Mouse (Mus musculus): ENCODE measurements around the gene Stk11.
"Not testable (repeated sequence)": the region's sequence is repeated elsewhere in the genome, so short reads cannot be mapped to it uniquely, and the experiment has no call there.

The Stk11 gene

GRCm38 (mm10) chr10:80158307-80158986 lies 42.8 kb downstream of the Stk11 start:
- peak; percentile 77 to 78 for DNase-seq

DNA sequence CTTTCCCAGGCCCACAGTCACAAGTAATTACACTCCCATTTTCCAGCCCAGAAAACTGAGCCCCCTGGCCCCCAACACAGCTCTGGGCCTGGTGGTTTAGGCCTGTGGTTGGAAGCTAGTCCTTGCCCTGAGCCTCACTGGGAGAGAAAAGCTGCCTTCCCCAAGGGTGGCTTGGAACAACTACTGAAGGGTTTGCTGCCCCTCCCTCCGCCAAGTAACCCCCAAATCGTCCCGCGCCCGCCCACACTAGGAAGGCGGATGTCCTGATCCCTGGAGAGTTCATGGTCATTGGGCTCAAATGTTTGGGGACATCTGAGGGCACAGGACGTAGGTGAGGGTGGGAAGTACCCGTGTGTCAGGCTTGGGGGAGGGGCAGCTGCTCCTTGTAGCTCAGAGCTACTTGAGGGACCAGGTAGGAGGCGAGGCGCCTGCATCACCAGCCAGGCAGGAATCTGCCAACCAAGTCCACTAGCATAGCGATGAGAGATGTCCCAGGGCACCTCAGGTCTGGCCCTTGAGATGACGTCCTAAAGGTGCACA lies 43.5 kb downstream of the Stk11 start:
- DNase-seq, result peak; percentile 81 to 84

DNA sequence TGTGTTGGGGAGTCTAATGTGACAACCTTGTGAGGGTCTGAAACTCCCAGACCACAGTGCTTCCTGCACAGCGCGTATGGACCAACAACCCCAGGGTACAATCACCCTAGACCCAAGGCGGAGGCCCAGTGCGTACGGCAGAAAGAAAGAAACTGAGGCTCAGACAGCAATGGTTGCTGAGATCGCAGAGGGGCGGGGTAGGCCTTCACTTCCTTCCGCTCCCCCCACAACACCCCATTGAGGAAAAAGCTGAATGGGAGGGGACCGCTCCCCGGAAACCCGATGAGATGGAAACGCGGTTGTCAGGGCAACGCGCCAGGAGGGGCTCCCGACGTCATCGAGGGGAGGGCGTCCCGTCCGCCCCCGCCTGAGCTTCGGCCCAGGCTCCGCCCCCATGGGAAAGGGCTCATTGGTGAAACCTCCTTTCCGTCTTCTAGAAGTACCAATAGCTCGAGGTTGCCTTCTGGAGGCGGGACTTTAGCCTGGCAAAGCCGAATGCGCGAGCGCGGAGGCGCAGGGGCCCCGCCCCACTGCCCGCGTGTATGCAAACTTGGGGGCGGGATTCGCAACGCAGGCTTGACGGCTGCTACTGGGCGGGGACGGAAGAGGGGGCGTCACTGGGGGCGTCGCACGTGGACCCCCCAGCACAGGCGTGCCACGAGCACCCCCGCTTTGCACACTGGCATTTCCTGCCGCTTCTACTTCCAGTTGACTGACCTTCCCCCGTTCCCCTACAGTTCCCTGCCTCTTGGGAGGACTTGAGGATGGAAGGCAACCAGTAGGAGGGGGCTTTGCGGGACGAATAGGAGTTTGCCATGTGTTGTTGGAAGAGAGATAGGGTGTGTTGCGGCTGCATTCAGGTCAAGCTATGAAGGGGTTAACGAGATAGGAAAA lies 44.2 kb downstream of the Stk11 start:
- DNase-seq, result peak; percentile 99

GRCm38 (mm10) chr10:80160455-80161371 lies 45.1 kb downstream of the Stk11 start:
- peak; percentile 64 to 67 for DNase-seq

DNA sequence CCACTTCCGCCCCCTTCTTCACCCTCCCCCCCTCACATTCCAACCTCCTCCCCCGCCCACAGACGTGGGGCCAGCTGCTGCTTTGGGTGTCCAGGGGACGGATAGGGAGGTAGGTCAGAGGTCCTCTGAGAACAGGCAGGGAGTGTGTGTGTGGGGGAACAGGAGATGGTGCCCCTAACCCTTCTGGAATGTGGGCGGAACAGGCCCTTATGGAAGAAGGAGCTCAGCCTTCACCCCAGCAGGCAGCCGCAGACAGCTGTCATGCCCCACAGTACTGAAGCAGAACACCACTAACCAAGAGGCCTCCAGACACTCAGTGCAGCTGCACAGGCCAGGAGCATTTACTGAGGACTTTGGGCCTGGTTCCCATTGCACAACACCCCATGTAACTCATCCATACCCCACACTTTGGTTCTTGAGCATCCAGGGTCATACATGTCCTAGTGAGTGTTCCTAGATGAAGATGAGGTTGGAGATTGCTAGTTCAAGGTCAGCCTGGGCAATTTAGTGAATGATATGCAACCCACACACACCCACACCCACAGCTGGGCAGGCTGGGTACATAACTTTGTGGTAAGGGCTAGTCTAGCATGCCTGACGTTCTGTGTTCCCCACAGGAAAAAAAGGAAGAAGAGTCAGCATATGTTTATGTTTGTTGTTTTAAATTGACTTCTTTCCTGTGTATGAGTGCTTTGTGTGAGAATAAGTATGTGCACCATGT lies 46.1 kb downstream of the Stk11 start:
- DNase-seq, result no peak

- no peak for DNase-seq
Observed at GRCm38 (mm10) chr10:80162243-80162608, 46.6 kb downstream of the Stk11 start.

GRCm38 (mm10) chr10:80162716-80163299 lies 47.2 kb downstream of the Stk11 start:
- peak in 1 of 2 experiments; percentile 50 for DNase-seq

GRCm38 (mm10) chr10:80163721-80164120 lies 48.1 kb downstream of the Stk11 start:
- no peak for DNase-seq

- no peak for DNase-seq
Observed at GRCm38 (mm10) chr10:80164161-80164997, 48.8 kb downstream of the Stk11 start.

- DNase-seq, result peak; percentile 94 to 95
Observed at GRCm38 (mm10) chr10:80164998-80165344, 49.4 kb downstream of the Stk11 start.

GRCm38 (mm10) chr10:80165392-80166128 lies 50.0 kb downstream of the Stk11 start, which contains the start of gene Cirbp:
TSS of gene Cirbp (plus strand) at chr10:80165985.
- no peak for DNase-seq

DNA sequence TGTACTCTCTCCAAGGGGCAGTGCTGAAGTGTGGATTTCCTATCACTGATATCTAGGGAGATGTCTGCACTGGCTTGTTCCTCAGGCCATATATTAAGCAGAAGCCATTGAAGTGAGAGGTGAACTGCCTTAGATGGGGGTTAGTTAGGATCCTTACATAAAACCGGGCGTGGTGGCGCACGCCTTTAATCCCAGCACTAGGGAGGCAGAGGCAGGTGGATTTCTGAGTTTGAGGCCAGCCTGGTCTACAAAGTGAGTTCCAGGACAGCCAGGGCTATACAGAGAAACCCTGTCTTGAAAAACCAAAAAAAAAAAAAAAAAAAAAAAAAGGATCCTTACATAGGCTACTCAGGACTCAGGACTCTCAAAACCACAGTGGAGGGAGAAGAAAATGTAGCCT lies 50.5 kb downstream of the Stk11 start:
- DNase-seq, result not testable (repeated sequence)

- peak; percentile 99 to 100 for DNase-seq
Observed at GRCm38 (mm10) chr10:80167460-80168037, 51.9 kb downstream of the Stk11 start.

GRCm38 (mm10) chr10:80168038-80168661 lies 52.5 kb downstream of the Stk11 start:
- DNase-seq, result peak; percentile 93 to 95

DNA sequence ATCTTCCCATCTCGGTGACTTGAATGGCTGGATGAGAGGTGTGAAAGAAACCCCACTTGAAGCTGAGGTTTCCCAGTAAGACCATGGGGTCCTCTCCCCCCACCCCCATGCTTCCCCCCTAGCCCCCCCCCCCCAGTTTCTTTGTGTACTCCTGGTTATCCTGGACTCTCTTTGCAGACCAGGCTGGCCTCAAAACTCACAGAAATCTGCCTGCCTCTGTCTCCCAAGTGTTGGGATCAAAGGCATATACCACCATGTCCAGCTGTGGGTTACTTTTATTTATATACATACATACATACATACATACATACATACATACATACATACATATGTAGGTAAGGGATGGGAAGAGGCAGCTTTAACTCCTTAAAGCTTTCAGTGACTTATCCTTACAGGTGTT lies 53.5 kb downstream of the Stk11 start:
- no peak for DNase-seq

DNA sequence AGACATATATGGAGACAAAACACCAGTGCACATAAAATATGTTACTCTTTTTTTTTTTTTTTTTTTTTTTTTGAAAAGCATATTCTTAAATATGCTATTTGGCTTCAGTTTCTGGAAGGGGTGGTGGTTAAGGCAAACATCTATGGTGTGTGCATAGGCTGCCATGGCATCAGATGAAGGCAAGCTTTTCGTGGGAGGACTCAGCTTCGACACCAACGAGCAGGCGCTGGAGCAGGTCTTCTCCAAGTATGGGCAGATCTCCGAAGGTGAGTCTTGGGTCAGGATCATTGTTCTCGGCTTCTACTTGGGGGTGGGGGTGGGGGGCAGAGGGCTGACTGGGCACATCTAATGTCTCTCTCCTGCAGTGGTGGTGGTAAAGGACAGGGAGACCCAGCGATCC lies 54.0 kb downstream of the Stk11 start:
- no peak for DNase-seq

DNA sequence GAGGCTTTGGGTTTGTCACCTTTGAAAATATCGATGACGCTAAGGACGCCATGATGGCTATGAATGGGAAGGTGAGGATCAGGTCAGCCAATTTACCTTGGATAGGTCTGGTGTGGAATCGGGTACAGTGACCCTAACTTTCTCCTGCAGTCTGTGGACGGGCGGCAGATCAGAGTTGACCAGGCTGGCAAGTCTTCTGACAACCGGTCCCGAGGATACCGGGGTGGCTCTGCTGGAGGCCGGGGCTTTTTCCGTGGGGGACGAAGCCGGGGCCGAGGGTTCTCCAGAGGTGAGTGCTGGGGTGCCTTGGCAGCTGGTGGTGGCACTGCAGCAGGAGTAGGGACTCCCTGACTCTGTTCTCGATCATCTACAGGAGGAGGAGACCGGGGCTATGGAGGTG lies 54.4 kb downstream of the Stk11 start:
- no peak for DNase-seq

DNA sequence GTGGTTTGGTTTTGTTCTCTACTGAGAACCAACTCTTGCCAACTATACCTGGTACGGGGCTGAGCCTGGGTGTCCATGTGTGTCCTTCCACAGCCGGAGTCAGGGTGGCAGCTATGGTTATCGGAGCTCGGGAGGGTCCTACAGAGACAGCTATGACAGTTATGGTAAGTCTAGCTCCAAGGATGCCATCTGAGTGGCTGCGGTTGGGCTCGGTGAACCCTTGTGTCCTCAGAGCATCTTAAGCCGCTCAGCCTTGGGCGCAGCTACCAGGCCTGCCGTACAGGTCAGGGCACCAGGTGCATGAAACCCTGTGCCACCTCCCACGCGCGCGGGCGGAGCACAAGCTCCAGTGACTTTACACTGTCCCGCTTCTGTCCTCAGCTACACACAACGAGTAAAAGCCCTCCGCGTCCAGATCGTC lies 55.0 kb downstream of the Stk11 start:
- DNase-seq, result no peak

DNA sequence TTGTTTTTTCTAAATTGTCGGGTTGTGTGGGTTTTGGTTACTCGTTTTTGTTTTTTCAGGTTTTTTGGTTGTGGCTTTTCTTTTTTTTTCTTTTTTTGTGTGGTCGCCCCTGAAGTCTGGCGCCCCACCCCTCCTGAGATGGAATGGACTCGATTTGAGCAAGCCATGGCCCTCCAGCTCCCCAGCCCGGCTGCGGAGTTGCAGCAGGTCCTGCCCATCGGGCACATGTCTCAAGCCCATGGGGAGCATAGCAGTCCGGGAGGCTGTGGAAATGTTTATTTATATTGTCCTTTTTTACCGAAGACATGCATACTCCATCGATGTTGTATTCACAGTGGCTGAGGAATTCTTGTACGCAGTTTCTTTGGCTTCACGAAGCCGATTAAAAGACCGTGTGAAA lies 55.6 kb downstream of the Stk11 start:
- no peak for DNase-seq

All from B cell, adult 2 months (primary cell).